Mouse (Mus musculus) bone marrow, adult 2 months (tissue): ENCODE data around the gene Gdf7.

ENCODE experiments used
- CTCF ChIP-seq: fragments of 200-500 bp; IDR thresholded peaks from 2 replicates; pipeline ENCODE4 v1.5.1; 2011; ENCODE audit warnings: low read length, control low read depth; ENCODE audit not compliant: control insufficient read depth, insufficient read depth
- POLR2A ChIP-seq: fragments of 200-500 bp; IDR thresholded peaks from 2 replicates; pipeline ENCODE4 v1.6.1; 2011; ENCODE audit warnings: low read depth, mild to moderate bottlenecking, control low read depth, low read length, borderline replicate concordance; ENCODE audit not compliant: control insufficient read depth

GRCm38 (mm10) chr12:8336601-8337285 is 35.0 kb upstream of the Gdf7 start:
- TF ChIP-seq CTCF = no peak
- TF ChIP-seq POLR2A = no peak
